Mouse (Mus musculus) CH12.LX (cell line): ENCODE results near the gene Gm20388.

Experiments
- CHD2 ChIP-seq: IDR thresholded peaks from 2 replicates; pipeline ENCODE4 v1.6.1; 2011; ENCODE audit warnings: low read length, improper control_type of control experiment
- CTCF ChIP-seq, 2 experiments: IDR thresholded peaks in 1 of 2; conservative IDR thresholded peaks in 1 of 2; 2 replicates each; pipeline ENCODE4 v1.5.1; 2011 to 2012; ENCODE audit warnings: low read depth in 2 of 2, low read length in 2 of 2, improper control_type of control experiment in 1 of 2, inconsistent platforms in 1 of 2, mild to moderate bottlenecking in 1 of 2, moderate library complexity in 1 of 2
- EP300 ChIP-seq: IDR thresholded peaks from 2 replicates; pipeline ENCODE4 v1.6.1; 2011; ENCODE audit warnings: low read length, improper control_type of control experiment
- ETS1 ChIP-seq: conservative IDR thresholded peaks from 2 replicates; pipeline ENCODE4 v1.6.1; 2012; ENCODE audit warnings: low read depth, mild to moderate bottlenecking, inconsistent platforms, low read length, improper control_type of control experiment, moderate library complexity
- JUND ChIP-seq: conservative IDR thresholded peaks from 2 replicates; pipeline ENCODE4 v1.6.1; 2011; ENCODE audit warnings: low read depth, low read length, improper control_type of control experiment
- KAT2A ChIP-seq: IDR thresholded peaks from 2 replicates; pipeline ENCODE4 v1.6.1; 2012; ENCODE audit warnings: low read length, improper control_type of control experiment, inconsistent platforms; ENCODE audit not compliant: insufficient replicate concordance
- MAZ ChIP-seq: IDR thresholded peaks from 2 replicates; pipeline ENCODE4 v1.6.1; 2012; ENCODE audit warnings: low read depth, mild to moderate bottlenecking, inconsistent platforms, low read length, improper control_type of control experiment, moderate library complexity
- MYC ChIP-seq: IDR thresholded peaks from 2 replicates; pipeline ENCODE4 v1.6.1; 2011; ENCODE audit warnings: low read depth, mild to moderate bottlenecking, improper control_type of control experiment, low read length
- NELFE ChIP-seq: IDR thresholded peaks from 2 replicates; pipeline ENCODE4 v1.6.1; 2011; ENCODE audit warnings: low read depth, low read length, improper control_type of control experiment
- NRF1 ChIP-seq: IDR thresholded peaks from 2 replicates; pipeline ENCODE4 v1.6.1; 2014; ENCODE audit warnings: low read depth, mild to moderate bottlenecking, inconsistent platforms, low read length, improper control_type of control experiment, moderate library complexity
- POLR2A ChIP-seq: IDR thresholded peaks from 2 replicates; pipeline ENCODE4 v1.6.1; 2011; ENCODE audit warnings: low read depth, mild to moderate bottlenecking, improper control_type of control experiment, low read length
- TCF12 ChIP-seq: IDR thresholded peaks from 2 replicates; pipeline ENCODE4 v1.6.1; 2014; ENCODE audit warnings: low read depth, mild to moderate bottlenecking, inconsistent platforms, low read length, improper control_type of control experiment

- TF ChIP-seq ETS1 (peak; percentile 53; the same call in 1 of the 2 replicates), TCF12 (peak; percentile 72), CHD2 (no peak), CTCF (conservative IDR thresholded peaks at IDR 0.05 in 1 of 2, IDR thresholded peaks at IDR 0.05 in 1 of 2; ENCODE audit: low read depth in 2 of 2, low read length in 2 of 2) (no peak), NELFE (no peak), EP300 (peak; percentile 61), POLR2A (no peak), KAT2A (no peak), JUND (no peak), MAZ (no peak), NRF1 (0 out of 2 replicates have a peak, but pooled peaks have one; percentile 8), MYC (no peak)
Observed at GRCm38 (mm10) chr8:120747286-120747685, 836.6 kb downstream of the Gm20388 start.
